Mouse (Mus musculus) intestine, postnatal 0 days (tissue): ENCODE data around the gene Cdkn2d. TPM values are rescaled to one million over a fixed set of nuclear protein-coding genes. Genes with fewer than 3 reads are reported as not detected.
"Not testable (repeated sequence)": the region's sequence is repeated elsewhere in the genome, so short reads cannot be mapped to it uniquely, and the experiment has no call there.

Source experiments
- ATAC-seq: fragments of 200-750 bp; cut with Nextera tagmentation; 2 replicates; pipeline ENCODE4 v1.8.0; 2017; ENCODE audit warnings: mild to moderate bottlenecking, moderate TSS enrichment, moderate library complexity
- H3K27ac ChIP-seq: fragments of 300-500 bp; sonication (generic); 2 replicates; pipeline ENCODE4 v1.5.1; 2014; ENCODE audit warnings: mild to moderate bottlenecking, low read depth, low read length, moderate library complexity
- H3K27me3 ChIP-seq: fragments of 300-500 bp; sonication (generic); replicated peaks from 2 replicates; pipeline ENCODE4 v1.6.1; 2014; ENCODE audit warnings: low read length, mixed read lengths; ENCODE audit not compliant: control insufficient read depth, insufficient read depth
- H3K36me3 ChIP-seq: fragments of 300-500 bp; sonication (generic); 2 replicates; pipeline ENCODE4 v1.6.1; 2014; ENCODE audit warnings: mild to moderate bottlenecking, moderate library complexity; ENCODE audit not compliant: control insufficient read depth, insufficient read depth
- H3K4me1 ChIP-seq: fragments of 300-500 bp; sonication (generic); replicated peaks from 2 replicates; pipeline ENCODE4 v1.6.1; 2014; ENCODE audit warnings: antibody characterized with exemption, low read length, mixed read lengths; ENCODE audit not compliant: control insufficient read depth, insufficient read depth
- H3K4me2 ChIP-seq: fragments of 300-500 bp; sonication (generic); replicated peaks from 2 replicates; pipeline ENCODE4 v1.6.1; 2014; ENCODE audit warnings: low read depth, mild to moderate bottlenecking, moderate library complexity
- H3K4me3 ChIP-seq: fragments of 300-500 bp; sonication (generic); 2 replicates; pipeline ENCODE4 v1.5.1; 2014; ENCODE audit warnings: low read depth, low read length
- H3K9ac ChIP-seq: fragments of 300-500 bp; sonication (generic); 2 replicates; pipeline ENCODE4 v1.6.1; 2014; ENCODE audit warnings: mild to moderate bottlenecking, low read depth, low read length
- H3K9me3 ChIP-seq: fragments of 300-500 bp; sonication (generic); 2 replicates; pipeline ENCODE4 v1.6.1; 2016; ENCODE audit warnings: mixed run types; ENCODE audit not compliant: control insufficient read depth
- CTCF ChIP-seq: sonication (generic); IDR thresholded peaks from 2 replicates; pipeline ENCODE4 v1.5.1; 2016; ENCODE audit warnings: low read depth, mild to moderate bottlenecking, control low read depth, antibody characterized with exemption, moderate library complexity
- WGBS: fragments of 180-500 bp; shearing (Covaris S2); extraction: QIAGEN DNeasy Blood & Tissue Kit; methylation state at CpG from one replicate; pipeline ENCODE4 v1.1.7; 2014; 5-methylcytosine and 5-hydroxymethylcytosine counted together
- polyA plus RNA-seq: library from polyadenylated mRNA; unstranded; fragments of >200 nt; fragmentation: Nextera tagmentation; extraction: Ambion mirVana; gene quantifications from 2 replicates; pipeline ENCODE4 v1.2.1, GENCODE M21; 2015

Cdkn2d gene
- polyA plus RNA-seq, 1 experiment from 2014 or later: 25.8 TPM

DNA sequence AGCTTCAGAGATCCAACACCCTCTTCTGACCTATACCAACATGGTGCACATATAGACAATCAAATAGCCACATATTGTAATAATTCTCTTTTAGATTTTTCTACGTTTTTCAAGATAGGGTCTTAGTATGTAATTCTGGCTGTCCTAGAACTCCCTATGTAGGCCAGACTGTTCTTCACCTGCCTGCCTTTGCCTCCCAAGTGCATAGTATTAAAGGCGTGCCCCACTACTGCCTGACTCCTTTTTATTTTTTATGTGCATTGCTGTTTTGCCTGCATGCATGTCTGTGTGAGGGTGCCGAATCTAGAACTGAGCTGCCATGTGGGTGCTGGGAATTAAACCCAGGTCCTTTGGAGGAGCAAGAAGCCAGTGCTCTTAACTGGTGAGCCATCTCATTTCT is 1.1 kb upstream of the Cdkn2d start:
- WGBS: 92% methylated on average over 3 of the region's 3 CpGs
- no peak overlapping the region for H3K27ac ChIP-seq
- H3K27me3 ChIP-seq: no peaks in the 10 kb centered on the region
- no peak overlapping the region for H3K4me3 ChIP-seq
- peaks cover 15% of the 10 kb centered on the region; the same call in 1 of the 2 replicates for H3K36me3 ChIP-seq
- no peak overlapping the region for H3K9ac ChIP-seq
- H3K4me2 ChIP-seq: no peak overlapping the region
- TF ChIP-seq CTCF: no peak
- H3K4me1 ChIP-seq: peaks cover 10% of the 10 kb centered on the region; the same call in 1 of the 2 replicates
- ATAC-seq: no peak
- H3K9me3 ChIP-seq: no peaks in the 10 kb centered on the region

DNA sequence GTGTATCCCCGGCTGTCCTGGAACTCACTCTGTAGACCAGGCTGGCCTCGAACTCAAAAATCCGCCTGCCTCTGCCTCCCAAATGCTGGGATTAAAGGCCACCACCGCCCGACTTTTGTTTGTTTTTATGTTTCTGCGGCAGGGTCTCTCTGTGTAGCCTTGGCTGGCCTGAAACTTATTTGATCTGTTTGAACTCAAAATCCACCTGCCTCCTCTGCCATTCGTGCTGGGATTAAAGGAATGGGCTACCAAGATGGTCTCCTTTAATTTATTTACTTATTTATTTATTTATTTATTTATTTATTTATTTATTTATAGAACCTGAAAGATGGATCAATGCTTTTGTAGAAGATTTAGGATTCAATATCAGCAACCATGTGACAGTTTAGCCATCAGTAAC is 661 bp upstream of the Cdkn2d start:
- H3K4me3 ChIP-seq: peak overlapping the region; percentile 70
- H3K4me2 ChIP-seq: peak overlapping the region; percentile 82
- 0 out of 2 replicates have a peak overlapping the region, but pooled peaks have one; percentile 2 for H3K9ac ChIP-seq
- WGBS: 12% methylated on average over 7 of the region's 7 CpGs
- H3K36me3 ChIP-seq: peaks cover 15% of the 10 kb centered on the region; the same call in 1 of the 2 replicates
- not testable (repeated sequence) for ATAC-seq, H3K27me3 ChIP-seq, H3K9me3 ChIP-seq
- peak overlapping the region; percentile 66; the same call in 1 of the 2 replicates for H3K27ac ChIP-seq
- peaks cover 14% of the 10 kb centered on the region; the same call in 1 of the 2 replicates for H3K4me1 ChIP-seq

DNA sequence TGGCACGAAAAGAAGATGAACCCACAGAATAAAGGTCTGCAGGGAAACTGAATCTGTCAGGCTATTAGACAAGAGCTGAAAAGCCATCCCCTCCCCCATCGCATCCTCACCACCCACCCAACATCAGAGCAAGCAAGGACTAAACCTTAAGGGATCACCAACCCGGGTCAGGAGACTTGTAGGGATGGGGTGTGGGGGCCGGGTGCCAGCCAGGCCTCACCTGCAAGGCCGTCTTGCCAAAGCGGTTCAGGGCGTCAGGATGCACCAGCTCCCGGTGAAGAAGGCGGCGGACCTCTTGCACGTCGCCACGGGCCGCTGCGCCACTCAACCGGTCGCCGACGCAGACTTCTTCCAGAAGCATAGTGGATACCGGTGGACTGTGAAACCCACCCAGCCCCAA is 618 bp downstream of the Cdkn2d start:
- H3K4me1 ChIP-seq: peaks cover 15% of the 10 kb centered on the region; the same call in 1 of the 2 replicates
- under 1% methylated on average over 20 of the region's 20 CpGs for WGBS

DNA sequence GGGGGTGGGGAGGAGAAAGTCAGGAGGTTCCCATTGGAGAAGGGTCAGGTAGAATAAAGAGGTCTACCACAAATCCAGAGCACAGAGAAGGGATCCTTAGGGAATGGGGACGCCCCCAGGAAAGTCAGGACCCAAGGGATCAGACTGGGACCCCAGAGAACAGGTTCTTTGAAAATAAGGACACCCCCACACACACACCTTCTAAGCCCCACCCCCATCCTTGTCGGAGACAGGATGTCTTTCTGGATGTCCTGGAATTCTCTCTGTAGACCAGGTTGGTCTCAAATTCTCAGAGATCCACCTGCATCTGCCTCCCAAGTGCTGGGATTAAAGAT is 1.9 kb downstream of the Cdkn2d start:
- TF ChIP-seq CTCF: no peak
- no peaks in the 10 kb centered on the region for H3K27me3 ChIP-seq
- WGBS: 83% methylated on average over 2 of the region's 2 CpGs
- no peak overlapping the region for H3K9ac ChIP-seq
- H3K4me1 ChIP-seq: peaks cover 15% of the 10 kb centered on the region; the same call in 1 of the 2 replicates
- H3K9me3 ChIP-seq: no peaks in the 10 kb centered on the region
- no peak for ATAC-seq
- H3K27ac ChIP-seq: no peak overlapping the region
- H3K4me2 ChIP-seq: peak overlapping the region; percentile 82
- H3K36me3 ChIP-seq: no peaks in the 10 kb centered on the region; the same call in 1 of the 2 replicates
- H3K4me3 ChIP-seq: no peak overlapping the region

More for the DNA sequence above, 618 bp downstream of the Cdkn2d start:
- Histone ChIP-seq H3K9ac (peak overlapping the region; percentile 69), H3K27ac (peak overlapping the region; percentile 69), H3K27me3 (no peaks in the 10 kb centered on the region), H3K36me3 (peaks cover 6% of the 10 kb centered on the region; the same call in 1 of the 2 replicates), H3K9me3 (no peaks in the 10 kb centered on the region), H3K4me2 (peak overlapping the region; percentile 82), H3K4me3 (peak overlapping the region; percentile 70)
- TF ChIP-seq CTCF: no peak
- ATAC-seq: no peak; the same call in 1 of the 2 replicates

DNA sequence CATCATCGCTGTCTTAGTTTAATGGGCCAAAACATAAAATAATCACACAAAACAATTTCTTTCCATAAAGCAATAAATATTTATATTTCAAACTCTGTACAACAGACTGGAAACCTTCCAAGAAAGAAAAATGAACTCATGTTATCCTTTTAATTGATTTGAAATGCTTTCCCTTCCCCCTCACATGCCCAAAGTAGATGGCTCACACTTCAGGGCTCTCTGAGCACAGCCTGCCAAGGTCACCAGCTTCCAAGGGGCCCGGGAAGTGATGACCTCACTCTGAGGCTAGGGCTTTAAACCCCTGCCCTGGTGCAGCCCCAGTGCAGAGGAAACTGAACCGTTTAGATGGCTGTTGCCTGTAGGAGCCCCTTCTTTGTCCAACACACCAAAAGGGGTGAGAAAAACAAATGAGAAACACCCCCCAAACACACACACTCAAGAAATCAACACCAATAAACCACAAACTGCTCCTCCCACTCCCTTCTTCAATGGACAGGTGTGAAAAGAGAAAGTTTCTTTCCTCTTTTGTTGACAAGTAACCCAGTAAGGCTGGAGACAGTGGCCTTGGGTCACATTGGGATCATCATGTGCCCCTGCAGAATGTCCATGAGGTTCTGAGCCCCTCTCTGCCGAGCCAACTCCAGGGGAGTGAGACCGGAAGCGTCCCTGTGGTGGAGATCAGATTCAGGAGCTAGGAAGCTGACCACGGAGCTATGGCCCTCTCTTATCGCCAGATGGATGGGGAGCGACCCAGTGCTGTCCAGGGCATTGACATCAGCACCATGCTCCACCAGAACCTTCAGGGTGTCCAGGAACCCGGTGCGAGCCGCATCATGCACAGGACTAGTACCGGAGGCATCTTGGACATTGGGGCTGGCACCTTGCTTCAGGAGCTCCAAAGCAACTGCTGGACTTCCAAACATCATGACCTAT is 2.5 kb downstream of the Cdkn2d start:
- Histone ChIP-seq H3K4me3 (peak overlapping the region; percentile 76), H3K4me2 (peak overlapping the region; percentile 82), H3K36me3 (peaks cover 4% of the 10 kb centered on the region; the same call in 1 of the 2 replicates), H3K4me1 (peaks cover 15% of the 10 kb centered on the region; the same call in 1 of the 2 replicates), H3K9me3 (no peaks in the 10 kb centered on the region), H3K27ac (peak overlapping the region; percentile 87), H3K27me3 (no peaks in the 10 kb centered on the region), H3K9ac (peak overlapping the region; percentile 45; the same call in 1 of the 2 replicates)
- no peak for ATAC-seq
- no peak for TF ChIP-seq CTCF
- WGBS: 69% methylated on average over 13 of the region's 13 CpGs

DNA sequence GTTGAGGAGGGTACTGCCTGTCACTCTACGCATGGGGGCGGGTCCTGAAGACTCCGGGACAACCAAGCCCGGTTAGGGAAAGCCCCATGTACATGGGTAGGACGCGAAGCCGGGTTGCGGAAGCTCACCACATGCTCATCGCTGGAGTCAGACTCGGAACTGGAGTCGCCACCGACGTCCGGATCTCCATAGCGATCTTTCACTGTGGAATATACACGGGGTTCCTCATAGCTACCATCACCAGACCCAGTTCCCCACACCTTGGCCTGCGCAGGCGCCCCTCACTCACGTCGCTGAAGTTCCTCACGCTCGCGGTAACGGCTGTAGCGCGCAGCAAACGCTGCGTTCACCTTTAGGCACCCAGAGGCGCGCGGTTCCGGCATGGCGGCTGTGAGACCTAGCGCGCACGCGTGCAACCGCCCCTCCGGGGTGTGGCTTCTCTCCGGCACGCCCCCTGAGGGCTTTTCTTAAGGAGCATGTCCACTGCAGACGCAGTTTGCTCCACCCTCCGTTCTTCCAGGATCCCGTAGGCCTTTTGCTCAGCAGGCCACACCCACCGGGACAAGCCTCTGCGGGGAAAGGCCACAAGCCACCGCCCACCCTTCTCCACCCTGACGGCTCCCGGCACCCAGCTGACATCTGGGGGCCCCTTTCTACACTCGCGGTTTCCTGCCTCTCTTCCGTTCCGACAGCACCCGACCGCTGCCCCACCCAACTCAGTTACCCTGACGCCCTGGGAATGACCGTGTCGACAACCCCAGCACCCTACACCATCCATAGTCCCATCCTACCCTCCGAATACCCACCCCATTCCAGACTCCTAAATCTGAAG is 3.4 kb downstream of the Cdkn2d start, which contains the start of gene Kri1:
Gene Kri1 (minus strand): TSS at position 399 of the 832 bp plus-strand sequence.
- H3K4me2 ChIP-seq: peak within 1 kb of the TSS; percentile 82
- H3K36me3 ChIP-seq: peaks cover 8% of the 10 kb centered on the region; the same call in 1 of the 2 replicates
- peak within 1 kb of the TSS; percentile 73 for H3K9ac ChIP-seq
- peak within 1 kb of the TSS; percentile 76 for H3K4me3 ChIP-seq
- peak within 1 kb of the TSS; percentile 87 for H3K27ac ChIP-seq
- peaks cover 15% of the 10 kb centered on the region; the same call in 1 of the 2 replicates for H3K4me1 ChIP-seq
- no peaks in the 10 kb centered on the region for H3K9me3 ChIP-seq
- no peaks in the 10 kb centered on the region for H3K27me3 ChIP-seq
- peak; percentile 27; the same call in 1 of the 2 replicates for TF ChIP-seq CTCF
- peak; percentile 71 for ATAC-seq
- WGBS: under 1% methylated on average over 59 of the region's 59 CpGs
